Mouse (Mus musculus): Measurements from ENCODE around the gene Mboat2.

DNA sequence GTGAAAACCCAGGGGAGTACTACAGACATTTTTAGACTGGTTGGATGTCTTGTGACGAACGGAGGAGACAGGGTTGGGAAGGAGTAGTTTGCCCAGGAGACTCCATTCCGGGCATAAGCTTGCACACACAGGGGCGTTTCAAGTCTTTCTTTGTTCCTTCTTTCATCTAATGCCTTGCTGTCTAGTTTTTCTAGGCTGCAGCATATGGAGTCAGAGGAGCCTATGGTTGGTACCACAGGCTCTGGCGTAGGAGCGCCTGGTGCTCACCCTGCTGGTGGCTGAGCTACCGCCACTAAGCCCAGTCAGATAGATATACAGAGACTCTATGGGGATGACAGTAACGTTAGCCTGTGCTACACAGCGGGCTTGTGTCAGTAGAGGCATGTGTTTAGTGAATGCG, 42.0 kb downstream of the Mboat2 start:
- TF ChIP-seq CTCF (IDR thresholded peaks at IDR 0.05; ENCODE audit: borderline replicate concordance, insufficient read depth, low read depth, low read length) (no peak), POLR2A (IDR thresholded peaks at IDR 0.05; ENCODE audit: borderline replicate concordance, insufficient read depth, low read length) (no peak)

Measured in cerebellum, adult 2 months (tissue).